Mouse (Mus musculus): ENCODE data around the gene Rbms3.

DNA sequence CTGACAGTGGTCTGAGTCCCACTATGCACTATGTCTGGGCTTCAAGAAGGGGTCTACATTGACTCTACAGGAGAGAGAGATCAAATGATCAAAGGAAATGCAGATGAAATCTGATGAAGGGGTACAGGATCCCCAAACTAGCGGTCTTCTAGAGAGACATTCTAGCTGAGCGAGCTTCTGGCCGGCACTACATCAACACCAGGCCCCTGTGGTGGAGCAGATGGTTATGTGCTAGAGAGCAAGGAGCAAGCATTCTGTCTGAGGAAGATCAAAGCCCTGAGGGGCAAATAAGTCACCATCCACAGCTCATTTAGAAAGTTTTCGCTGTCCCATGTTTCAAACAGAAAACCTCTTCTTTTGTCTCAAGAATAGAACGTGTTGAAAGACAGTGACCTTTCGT, 564.1 kb downstream of the Rbms3 start:
- TF ChIP-seq CTCF (IDR thresholded peaks at IDR 0.05) (no peak), POLR2A (IDR thresholded peaks at IDR 0.05; ENCODE audit: insufficient read depth, low read depth, low read length) (no peak)
